Mouse (Mus musculus) limb, embryonic 11.5 days (tissue): Measurements from ENCODE around the gene Nvl. TPM values are rescaled to one million over a fixed set of nuclear protein-coding genes. Genes with fewer than 3 reads are reported as not detected.

Source experiments
- polyA plus RNA-seq: library from polyadenylated mRNA; unstranded; fragments of >200 nt; fragmentation: Nextera tagmentation; extraction: Ambion mirVana; gene quantifications from 2 replicates; pipeline ENCODE4 v1.2.1, GENCODE M21; 2014

Gene Nvl
- polyA plus RNA-seq, 1 experiment from 2014 or later, result 45.0 TPM

Other genes starting within 250 kb of the Nvl start
- gene Pycr2, start 239.9 kb downstream of the Nvl start, polyA plus RNA-seq, result 120 and 137 TPM in 2 replicates
- 0.12 and 1.4 TPM in 2 replicates for gene Lefty1, start 209.2 kb downstream of the Nvl start, polyA plus RNA-seq
- 5.6 and 6.1 TPM in 2 replicates for gene Tmem63a, start 201.9 kb downstream of the Nvl start, polyA plus RNA-seq
- 1.7 TPM in 2 replicates for gene Ephx1, start 123.3 kb downstream of the Nvl start, polyA plus RNA-seq
- not detected in 2 replicates for gene 9130409I23Rik, start 93.0 kb downstream of the Nvl start, polyA plus RNA-seq
- 81.8 and 89.4 TPM in 2 replicates for gene Cnih4, start 489 bp upstream of the Nvl start, polyA plus RNA-seq
- gene Wdr26, start 67.8 kb upstream of the Nvl start, polyA plus RNA-seq, result 34.3 and 40.5 TPM in 2 replicates
- gene Cnih3, start 208.4 kb upstream of the Nvl start, polyA plus RNA-seq, result 0.50 TPM in 1 of 2 replicates, not detected in the other